Mouse (Mus musculus): ENCODE data around the gene Faah.

Faah gene

DNA sequence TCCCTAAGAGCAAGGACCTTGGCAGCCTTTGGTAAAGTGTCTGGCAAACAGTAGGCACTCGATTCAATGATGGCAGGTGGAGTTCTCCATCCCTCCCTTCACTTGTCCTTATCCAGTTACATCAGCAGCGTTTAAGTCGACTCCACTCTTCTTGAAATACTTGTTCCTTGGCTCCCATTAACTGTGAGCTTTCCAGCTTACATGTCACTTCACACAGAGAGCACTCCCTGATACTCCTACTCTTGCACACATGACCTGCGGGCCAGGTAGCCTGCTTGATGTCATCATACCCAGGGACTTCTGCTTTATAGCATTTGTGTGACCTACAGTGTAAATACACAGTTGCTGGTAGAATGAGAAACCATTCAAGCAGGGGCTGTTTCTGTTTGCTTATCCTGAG, 21.0 kb downstream of the Faah start:
- DNase-seq: no peak

DNA sequence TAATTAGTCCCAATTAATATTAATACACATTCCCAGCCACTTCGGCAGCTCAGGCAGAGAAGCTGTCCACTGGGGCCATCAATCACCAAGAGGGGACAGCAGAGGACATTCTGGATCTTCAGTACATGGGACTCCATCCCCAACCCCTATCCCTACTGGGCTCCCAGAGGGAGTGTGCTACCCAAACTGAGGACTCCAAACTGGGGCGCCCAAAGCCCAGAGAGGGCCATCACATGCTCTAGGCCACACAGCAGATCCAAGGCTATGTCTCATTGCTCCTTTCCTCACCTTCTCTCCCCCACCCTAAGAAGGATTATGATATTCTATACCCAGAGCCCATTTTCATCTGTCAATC, 22.4 kb downstream of the Faah start:
- no peak for DNase-seq

DNA sequence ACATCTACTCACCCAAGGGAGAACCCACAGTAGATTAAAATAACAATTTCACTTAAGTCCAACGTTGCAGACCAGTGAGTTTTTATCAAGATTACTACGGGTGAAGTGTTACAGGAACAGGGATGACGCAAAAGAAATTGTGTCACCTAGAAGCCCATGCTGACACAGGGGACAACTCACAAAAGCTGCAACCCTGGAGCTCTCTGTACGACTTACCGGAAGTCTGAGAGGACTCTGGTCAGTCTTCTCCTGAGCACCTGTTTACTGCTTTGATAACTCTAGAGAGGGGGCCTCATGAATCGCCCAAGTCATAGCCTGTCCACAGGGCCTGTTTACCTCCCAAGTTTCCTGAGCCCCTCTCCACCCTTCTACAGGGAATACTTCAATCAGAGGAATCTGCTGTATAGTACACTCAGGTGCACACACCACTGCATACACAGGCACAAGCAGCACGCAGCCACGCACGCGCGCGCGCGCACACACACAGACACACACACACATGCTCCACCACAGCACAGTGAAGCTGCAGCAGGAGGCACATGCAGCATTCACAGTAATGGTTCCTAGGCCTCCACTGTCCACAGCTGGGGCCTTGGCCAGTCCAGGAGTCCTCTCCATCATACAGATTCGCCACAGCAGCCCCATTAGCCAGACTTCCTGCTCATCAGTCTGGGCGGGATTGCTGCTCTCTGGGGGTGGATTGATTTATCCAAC, 22.9 kb downstream of the Faah start:
- DNase-seq: no peak

DNA sequence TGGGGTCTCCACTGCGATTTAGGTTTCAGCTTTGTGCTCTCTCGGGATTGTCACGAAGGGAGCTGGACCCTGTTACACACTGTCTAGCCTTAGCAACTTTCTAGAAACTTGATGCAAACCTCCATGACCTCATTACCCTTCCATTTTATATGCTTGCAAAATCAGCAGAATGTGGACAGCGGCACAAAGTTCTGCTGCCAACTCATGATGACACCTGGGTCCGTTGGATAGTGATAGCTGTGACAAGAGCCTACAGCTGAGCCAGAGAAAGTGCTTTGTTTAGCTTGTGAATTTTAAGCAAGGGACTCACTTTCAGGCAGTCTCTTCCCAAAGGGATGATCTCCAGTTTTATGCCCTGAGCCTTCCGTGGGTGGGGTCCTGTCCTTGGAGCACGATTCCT, 28.3 kb downstream of the Faah start:
- no peak for DNase-seq

DNA sequence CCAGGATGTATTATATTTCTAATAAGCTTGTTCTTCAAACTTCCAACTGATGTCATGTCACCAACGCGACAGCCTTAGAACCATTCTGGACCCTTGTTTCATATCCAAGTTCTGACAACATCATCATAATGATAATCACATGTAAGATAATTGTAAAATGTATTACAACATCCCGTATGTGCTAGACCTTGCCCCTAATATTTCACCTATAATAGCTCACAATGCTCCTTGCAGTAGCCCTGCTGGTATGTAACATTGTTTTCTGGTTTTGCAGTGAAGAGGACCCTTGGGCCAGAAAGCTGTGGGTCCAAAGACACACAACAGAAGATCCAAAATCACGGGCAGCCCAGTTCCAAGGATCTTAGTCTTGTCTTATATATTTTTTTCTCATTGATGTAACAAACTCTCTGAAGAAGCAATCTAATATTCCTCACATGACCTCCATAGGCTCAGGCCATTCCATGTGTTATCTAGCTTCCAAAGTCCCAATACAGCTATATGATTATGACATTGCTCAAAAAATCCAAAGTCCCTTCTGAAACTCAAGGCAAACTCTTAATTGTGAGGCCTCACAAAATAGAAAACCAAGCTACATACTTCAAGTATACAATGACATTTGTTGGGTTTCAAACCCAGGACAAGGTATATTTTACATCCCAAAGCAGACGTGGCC, 29.7 kb downstream of the Faah start:
- no peak for DNase-seq

DNA sequence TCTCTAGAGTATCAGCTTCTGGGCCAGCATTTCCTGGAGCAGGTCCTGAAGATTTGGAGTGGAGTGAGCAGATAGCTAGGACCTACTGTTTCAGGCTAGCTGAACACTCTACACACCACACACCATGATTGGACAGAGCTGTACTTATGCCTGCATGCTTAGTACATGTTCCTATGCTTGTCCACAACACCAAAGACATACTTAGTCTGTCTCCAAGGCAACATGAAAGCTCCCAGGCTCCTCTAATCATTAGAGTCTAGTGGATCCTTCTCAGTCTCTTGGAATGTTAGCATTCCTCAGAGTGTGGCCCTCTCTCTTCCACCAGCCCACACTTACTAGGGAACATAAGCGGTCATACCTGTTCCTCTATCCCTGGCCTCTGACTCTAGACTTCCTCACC, 30.3 kb downstream of the Faah start:
- DNase-seq: no peak

DNA sequence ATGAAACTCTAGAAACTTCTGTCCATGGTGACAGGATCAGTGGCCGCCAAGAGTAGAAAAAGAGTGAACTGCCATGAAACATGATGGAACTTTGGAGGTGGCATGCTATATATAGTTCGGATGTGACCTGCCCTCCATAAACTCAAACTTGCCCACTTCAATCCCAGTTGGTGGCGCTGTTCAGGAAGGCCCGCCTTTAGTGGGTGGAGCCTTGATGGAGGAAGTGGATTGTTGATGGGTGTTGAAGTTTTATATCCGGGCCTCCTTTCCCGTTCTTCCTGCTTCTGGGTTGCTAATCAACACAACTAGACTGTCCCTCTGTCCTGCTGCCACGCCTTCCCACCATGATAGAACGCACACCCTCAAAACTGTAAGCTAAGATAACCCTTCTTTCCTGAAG, 32.8 kb downstream of the Faah start:
- DNase-seq: no peak

DNA sequence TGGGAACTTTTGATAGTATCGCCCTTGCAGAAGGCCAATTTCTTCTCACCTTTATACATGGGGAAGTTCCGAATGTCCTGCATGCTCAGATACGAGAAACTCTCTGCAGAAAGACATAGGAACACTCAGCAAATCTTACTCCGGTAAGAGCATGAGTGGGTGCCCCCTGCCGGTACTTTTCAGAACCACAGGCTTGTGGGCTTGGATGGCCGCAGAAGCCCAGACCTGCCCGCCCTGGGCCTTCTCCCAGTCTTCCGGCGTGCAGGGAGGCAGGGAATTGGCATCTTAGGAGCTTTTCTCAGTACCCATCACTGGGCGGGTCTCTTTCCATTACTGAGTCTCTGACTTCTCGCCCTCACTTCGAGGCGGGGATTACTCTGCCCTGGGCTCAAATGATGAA, 33.6 kb downstream of the Faah start:
- peak; percentile 89 to 92 for DNase-seq

DNA sequence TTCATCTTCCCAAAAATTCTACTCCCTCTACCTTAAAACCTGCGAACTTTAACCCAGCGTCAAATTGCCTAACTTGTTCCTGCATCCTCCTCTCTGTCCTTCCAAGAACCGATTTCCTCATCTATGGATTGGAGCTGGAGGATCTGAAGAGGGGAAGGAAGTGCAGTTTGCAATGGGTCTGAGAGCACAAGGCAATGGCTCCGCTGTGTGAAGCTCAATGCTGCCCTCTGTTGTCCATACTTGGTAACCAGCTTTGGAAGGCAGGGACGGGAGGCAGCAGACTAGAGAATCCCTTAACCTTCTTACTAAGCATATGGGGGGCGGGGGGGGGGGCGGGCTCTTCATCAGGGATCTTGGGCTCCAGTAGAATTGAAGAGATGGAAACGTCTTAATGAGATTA, 37.0 kb downstream of the Faah start:
- peak; percentile 67 to 77 for DNase-seq

DNA sequence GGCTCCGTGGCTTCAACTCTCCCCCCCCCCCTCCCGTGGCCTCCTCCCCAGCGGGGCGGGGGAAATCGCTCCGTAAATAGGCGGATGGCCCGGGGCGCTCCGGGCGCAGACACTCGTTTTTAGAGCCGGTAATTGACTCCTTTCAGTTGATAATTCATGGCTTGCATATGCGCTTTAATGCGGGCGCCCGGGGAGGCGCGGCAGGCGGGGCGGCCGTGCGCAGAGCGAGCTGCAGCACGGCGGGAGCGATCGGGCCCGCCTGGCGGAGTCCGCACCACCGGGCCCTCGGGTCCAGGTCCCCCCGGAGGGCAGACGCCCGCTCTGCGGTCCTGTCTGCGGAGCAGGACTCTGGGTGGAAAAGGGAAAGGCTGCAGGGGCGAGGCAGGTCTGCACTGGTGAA, 38.3 kb downstream of the Faah start:
- no peak for DNase-seq

DNA sequence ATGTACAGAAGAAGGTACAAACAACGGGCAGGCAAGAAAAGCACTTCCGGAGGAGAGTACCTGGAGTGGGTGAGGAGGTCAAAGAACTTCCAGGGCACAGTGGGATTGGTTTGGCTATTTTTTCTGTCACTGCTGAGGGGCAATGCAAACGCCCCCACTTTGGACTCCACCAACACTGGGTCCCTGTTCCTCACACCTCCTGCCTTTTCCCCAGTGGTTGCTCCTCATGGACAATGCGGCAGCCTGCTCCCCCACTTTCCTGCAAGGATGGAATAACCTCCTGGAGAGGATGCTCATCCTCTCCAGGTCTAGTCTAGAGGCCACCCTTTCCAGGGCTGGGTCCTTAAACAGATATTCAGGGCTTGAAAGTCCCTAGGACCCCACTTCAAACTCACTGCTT, 38.8 kb downstream of the Faah start:
- no peak for DNase-seq

DNA sequence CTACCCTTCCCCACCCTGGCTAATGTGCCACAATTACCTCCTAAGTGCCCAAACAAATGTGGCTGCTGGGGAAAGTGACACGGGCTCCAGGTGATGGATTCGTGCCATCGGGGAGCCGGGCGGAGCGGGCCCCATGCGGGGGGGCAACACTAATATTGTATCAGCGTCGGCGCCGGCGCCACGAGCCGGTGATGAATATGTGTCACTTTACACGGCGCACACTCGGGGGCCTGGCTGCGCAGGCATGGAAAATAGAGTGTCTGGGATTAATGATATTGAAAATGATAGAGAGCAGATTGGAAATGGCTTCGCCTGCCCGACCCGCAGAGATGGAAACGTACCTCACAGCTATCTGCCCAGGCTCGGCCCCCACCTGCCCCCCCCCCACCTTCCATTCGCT, 45.2 kb downstream of the Faah start:
- no peak for DNase-seq

DNA sequence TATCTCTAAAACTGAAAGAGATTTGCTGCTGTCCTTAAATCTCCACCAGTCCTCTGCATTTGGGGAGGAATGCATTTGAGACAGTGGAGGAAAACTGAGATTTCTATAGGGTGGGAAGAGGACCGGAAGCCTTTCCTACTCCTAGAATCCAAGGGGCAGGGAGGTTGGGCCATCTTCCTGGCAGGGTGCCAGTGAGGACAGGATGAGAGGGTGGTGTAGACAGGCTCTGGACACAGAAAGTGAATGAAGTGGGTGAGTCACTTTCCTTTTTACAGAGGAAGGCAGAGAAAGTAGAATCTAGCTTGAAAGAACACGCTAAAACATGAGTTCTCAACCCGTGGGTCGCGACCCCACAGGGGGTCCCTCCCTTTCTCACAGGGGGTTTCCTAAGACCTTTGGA, 53.3 kb downstream of the Faah start:
- DNase-seq: no peak

DNA sequence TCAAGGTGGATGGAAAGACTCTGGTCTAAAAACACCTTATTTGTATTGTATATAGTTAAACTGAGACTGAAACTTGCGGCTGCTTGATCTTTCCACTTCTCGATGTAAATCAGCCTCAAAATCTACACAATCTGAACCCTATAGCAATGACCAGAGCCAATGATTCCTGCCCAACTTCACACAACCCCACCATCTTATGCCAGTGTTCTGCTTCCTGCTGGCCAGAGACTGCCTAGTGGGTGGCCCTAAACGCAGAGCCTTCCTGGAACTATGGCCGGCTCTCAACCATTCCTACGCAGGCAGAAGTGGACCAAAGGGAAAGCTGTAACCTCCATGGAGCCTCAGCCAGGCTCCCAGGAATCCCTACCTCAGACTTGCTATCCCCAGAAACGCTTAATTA, 54.0 kb downstream of the Faah start:
- DNase-seq: no peak

DNA sequence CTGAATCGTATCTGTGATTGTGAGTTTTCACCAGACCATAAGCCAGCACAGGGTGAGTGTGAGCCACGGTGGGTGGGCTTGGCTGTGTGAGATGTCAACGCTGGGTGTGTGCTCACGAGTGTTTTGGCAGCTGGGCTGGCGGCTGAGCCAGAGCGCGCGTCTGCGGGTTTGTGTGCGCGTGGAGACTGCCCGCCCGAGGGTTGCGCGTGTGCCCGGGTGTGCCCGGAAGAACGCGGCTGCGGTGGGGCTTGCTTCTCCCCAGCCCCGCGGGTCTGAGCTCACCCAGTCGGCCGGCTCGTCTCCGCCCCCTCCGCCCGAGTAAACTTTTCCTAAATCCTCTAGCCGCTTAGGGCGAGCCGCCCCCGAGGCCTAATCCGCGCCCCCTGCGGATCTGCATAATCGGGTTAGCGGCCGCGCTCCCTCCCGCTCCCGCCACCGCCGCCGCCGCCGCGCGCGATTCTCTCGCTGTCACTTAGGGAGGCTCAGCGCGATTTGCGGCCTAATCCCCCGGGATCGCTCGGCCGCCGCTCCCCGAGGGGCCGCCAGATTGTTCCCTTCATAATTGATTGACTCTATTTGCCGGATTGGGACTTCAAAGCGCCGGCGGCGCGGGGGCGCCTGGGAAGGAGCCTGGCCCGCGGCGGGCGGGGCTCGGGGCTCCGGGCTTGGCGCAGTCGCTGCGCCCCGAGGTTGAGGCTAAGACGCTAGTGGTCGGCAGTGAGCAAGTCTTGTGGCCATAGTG, 54.9 kb downstream of the Faah start:
- peak; percentile 15 to 31 for DNase-seq

DNA sequence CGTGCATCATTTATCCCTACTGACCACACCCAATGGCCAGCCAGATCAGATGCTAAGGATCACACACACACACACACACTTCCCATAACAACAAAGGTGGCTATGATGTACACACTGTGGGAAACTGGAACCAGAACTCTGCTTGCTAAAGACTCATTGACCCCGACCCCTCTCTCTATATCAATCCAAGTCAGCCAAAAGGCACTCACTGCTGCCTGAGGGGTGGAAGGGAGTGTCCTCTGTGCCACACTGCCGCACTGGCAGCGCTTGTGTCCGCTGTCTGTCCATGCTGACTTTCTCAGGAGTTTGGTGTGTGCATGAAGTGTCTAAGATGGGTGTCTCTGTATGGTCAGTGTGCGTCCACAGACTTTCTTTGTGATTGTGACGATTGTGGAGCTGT, 55.7 kb downstream of the Faah start:
- no peak for DNase-seq

DNA sequence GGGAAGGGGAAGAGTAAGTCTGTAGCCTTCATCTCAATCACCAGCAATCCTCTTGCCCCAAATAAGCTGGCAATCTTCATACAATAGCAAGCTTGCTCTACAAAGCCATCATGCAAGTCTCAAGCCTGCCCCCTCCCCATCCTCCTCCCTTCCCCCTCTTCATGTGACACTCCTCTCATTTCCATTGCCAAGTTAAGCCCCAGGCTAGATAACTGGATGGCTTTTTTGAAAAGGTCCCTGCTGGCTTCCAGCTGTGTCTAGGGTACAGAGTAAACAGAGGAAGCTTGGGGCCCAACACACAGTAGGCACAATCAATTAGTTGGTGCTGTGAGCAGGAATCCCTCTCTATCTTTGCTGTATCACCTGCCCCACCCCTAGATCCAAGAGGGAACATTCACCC, 58.2 kb downstream of the Faah start:
- no peak for DNase-seq

DNA sequence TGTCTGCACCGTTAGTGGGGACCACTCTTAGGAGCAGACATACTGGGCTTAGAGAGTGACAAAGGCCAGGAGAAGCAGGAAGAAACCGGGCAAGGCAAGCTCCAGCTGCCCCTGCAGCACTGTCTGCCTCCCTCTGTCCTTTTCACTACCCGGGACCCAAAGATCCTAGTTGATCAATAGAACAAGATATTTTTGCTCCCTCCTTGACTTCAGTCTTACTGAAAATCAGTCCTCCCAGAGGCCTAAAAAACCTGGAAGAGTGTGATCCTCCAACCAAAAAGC, 62.3 kb downstream of the Faah start:
- no peak for DNase-seq

DNA sequence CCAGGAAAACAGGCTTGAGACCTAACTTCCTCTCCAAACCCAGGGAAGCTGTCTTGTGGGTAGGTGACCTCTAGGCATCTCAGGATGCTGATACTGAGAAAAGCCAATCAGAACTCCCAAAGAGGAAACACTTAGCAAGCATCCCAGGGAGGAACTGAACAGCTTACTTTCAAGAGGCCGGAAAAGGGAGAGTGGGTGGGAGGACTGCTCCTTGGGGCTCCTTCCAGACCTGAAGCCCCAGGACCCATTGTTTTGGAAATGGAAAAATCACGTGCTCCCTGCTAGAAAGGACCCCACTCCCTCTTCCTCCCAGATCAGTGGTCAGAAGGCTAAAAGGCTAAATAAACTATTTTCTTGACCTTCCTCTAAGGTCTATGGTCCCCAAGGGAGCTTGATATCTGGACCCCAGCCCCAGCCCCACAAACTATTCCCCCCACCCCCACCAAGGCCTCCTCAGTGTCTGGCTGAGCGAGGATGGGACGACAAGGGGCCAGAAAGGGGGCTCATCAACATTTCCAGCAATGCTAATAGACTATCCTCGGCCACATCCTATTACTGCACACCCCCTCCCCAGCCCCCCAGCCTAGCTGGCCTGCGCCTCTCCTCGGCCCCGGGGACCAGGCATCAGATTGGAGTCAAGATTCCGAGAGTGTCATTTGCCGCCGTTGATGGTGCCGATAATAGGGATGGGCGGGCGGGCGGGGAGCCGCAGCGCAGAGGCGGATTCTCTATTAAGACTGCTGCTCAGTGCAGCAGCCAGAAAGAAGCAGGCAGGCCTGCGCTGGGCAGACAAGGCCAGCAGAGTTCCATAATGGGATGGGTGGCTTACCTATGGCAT, 62.9 kb downstream of the Faah start:
- DNase-seq: no peak

DNA sequence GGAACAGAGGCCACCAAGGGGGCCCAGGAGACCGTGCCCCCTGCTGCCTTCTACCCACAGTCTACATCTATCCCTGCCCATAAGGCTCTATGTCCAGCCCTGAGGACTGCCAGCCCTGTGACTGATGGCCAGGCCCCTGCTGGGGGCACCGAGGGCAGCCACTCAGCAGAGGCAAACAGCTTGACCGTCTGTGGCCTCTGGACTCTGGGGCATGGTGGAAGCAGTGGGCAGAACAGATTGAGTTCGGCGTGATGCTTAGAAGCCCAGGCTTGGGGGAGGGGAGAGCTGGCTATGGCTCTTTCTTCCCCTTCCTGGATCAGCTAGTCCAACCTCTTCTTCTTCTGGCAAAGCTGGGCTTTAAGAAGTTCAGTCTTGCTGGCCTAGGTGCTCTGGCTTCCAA, 64.2 kb downstream of the Faah start:
- no peak for DNase-seq

DNA sequence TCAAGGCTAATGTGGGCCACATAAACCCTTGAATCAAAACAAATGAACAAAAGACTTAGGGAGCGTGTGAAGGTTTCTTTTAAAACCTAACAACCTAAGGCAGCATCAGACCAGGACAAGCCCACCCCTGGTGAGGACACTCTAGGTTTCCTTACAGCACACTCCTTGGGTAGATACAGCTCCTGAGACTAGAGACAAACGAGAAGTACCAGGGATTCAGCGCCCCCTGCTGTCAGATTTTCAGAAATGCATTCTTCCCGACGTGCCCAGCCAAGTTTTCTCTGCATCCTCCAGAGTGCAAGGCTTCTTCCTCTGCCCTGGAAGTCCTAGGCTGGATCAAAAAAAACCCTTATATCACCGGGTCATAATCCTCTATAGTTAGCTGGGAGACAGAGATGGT, 65.0 kb downstream of the Faah start:
- peak; percentile 39 to 52 for DNase-seq

DNA sequence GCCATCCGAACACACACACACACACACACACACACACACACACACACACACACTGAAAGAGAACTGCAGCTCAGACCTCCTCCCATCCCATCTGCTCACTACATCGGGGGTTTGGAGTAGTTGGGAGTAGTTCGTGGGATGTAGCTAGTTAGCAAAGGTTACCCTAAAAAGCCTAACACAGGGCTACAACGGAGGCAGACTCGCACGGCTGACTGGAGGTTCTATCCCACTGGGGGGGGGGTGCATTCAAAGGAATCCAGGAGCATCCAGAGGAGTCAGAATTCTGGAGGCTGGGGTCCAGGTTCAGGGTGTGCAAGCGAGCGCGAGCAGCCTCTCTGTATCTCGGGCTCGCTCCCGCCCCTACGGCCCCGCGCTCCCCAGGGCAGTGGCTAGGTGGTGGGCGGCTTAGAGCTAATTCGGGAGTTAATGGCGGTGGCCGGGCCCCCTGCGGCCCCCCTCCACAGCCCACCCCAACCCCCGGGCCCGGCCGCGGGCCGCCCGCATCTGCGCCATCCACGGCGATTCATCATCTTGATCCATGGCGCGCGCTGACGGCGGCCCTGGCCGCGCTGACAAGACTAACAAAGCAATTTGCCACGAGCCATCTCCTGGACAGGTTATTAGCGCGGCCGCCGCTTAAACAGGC, 73.9 kb downstream of the Faah start:
- DNase-seq: no peak

DNA sequence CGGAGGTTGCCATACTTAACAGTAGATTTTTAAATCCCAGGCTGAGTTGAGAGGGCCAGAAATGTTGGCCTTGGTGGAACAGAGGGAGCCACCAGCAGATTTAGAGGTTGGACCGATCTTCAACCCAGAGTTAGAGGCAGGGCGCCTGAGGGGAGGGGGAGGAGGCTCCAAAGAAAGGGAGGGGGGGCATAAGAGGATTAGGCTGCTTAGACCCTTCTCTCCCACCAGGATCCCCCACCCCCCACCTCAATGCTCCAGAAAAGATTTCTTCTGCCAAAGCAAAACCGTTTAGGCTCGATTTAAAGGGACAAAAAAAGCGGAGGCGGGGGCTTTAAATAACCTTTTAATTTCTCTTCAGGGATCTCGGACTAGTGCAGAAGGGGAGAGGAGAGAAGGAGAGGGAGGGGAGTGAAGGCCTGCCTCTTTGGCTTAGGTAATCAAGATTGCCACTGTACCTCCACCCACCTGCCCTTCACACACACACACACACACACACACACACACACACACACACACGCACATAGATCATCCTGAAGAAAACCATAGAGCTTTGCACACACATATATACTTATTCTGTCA, 76.4 kb downstream of the Faah start:
- DNase-seq: no peak

Data from cerebellum, postnatal 36 days (tissue).